Mouse (Mus musculus) hindbrain, embryonic 14.5 days (tissue): ENCODE data around the gene Suox. TPM values are rescaled to one million over a fixed set of nuclear protein-coding genes. Genes with fewer than 3 reads are reported as not detected.

ENCODE experiments used
- ATAC-seq: fragments of 200-750 bp; cut with Nextera tagmentation; 2 replicates; pipeline ENCODE4 v1.8.0; 2017; ENCODE audit warnings: moderate number of reproducible peaks, mild to moderate bottlenecking, moderate TSS enrichment, moderate library complexity; ENCODE audit not compliant: low FRiP score
- DNase-seq: peaks from one replicate; pipeline ENCODE4 v3.0.0-alpha.2; 2015; ENCODE audit warnings: low spot score
- H3K27ac ChIP-seq: fragments of 300-500 bp; sonication (generic); 2 replicates; pipeline ENCODE4 v1.5.1; 2014; ENCODE audit warnings: mild to moderate bottlenecking, moderate library complexity
- H3K27me3 ChIP-seq: fragments of 300-500 bp; sonication (generic); 2 replicates; pipeline ENCODE4 v1.6.1; 2014; ENCODE audit warnings: mild to moderate bottlenecking, low read length, mixed read lengths; ENCODE audit not compliant: control insufficient read depth, insufficient read depth
- H3K36me3 ChIP-seq: fragments of 300-500 bp; sonication (generic); replicated peaks from 2 replicates; pipeline ENCODE4 v1.6.1; 2014; ENCODE audit not compliant: control insufficient read depth, insufficient read depth
- H3K4me1 ChIP-seq: fragments of 300-500 bp; sonication (generic); replicated peaks from 2 replicates; pipeline ENCODE4 v1.6.1; 2014; ENCODE audit warnings: antibody characterized with exemption, low read length, mixed read lengths; ENCODE audit not compliant: control insufficient read depth, insufficient read depth
- H3K4me2 ChIP-seq: fragments of 300-500 bp; sonication (generic); replicated peaks from 2 replicates; pipeline ENCODE4 v1.6.1; 2014; ENCODE audit warnings: mild to moderate bottlenecking, moderate library complexity
- H3K4me3 ChIP-seq: fragments of 300-500 bp; sonication (generic); replicated peaks from 2 replicates; pipeline ENCODE4 v1.5.1; 2014; ENCODE audit warnings: mild to moderate bottlenecking, low read length
- H3K9ac ChIP-seq: fragments of 300-500 bp; sonication (generic); 2 replicates; pipeline ENCODE4 v1.6.1; 2014
- H3K9me3 ChIP-seq: fragments of 300-500 bp; sonication (generic); 2 replicates; pipeline ENCODE4 v1.6.1; 2016; ENCODE audit warnings: low read length; ENCODE audit not compliant: control insufficient read depth
- WGBS: fragments of 180-500 bp; shearing (Covaris S2); extraction: QIAGEN DNeasy Blood & Tissue Kit; methylation state at CpG from one replicate; pipeline ENCODE4 v1.1.7; 2014; 5-methylcytosine and 5-hydroxymethylcytosine counted together
- polyA plus RNA-seq: library from polyadenylated mRNA; unstranded; fragments of >200 nt; fragmentation: Nextera tagmentation; extraction: Ambion mirVana; gene quantifications from 2 replicates; pipeline ENCODE4 v1.2.1, GENCODE M21; 2014

The Suox gene
- polyA plus RNA-seq, 1 experiment from 2014 or later: 11.5 TPM

DNA sequence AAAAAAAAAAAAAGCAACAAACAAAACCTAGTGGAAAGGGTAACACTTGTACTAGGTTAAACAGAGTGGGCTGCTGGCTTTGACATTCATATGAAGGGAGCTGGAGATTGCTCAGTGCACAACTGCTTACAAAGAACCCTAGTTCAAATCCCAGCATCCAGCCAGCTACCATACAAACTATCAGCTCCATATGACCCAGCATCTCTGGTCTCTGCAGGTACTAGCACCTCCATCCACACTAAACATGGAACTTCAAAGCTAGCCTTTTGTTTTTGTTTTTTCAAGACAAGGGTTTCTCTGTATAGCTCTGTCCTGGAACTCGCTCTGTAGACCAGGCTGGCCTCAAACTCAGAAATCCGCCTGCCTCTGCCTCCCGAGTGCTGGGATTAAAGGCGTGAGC is 51.2 kb downstream of the Suox start:
- H3K27ac ChIP-seq: no peak overlapping the region
- peaks cover 6% of the 10 kb centered on the region for H3K4me1 ChIP-seq
- H3K36me3 ChIP-seq: peaks cover 29% of the 10 kb centered on the region
- H3K9me3 ChIP-seq: no peaks in the 10 kb centered on the region
- WGBS: 81% methylated on average over 4 of the region's 4 CpGs
- H3K27me3 ChIP-seq: no peaks in the 10 kb centered on the region
- ATAC-seq (no peak), DNase-seq (no peak)
- H3K4me2 ChIP-seq: no peak overlapping the region
- no peak overlapping the region for H3K4me3 ChIP-seq
- H3K9ac ChIP-seq: no peak overlapping the region

DNA sequence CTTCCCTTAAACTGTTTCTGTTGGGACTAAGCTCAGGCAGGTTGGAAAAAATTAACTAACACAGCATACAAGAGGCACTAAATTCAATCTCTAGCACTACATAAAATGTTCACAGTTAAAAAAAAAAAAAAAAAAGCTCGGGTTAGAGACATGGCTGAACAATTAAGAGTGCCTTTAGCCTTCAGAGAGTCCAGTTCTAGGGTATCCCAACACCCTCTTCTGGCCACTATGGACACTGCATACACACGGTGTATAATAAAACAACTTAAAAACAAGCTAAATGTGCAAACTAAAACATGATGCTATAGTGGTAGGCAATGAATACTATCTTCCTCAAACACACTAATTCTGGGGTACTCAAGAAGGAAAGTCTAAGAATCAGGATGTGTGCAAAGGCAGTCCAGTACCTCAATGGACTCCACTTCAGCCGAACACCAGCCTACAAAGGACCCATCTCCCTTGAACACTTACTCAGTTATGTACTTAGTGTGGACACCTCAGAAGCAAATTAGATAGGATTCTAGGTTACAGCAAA is 51.8 kb downstream of the Suox start:
- H3K36me3 ChIP-seq: peaks cover 29% of the 10 kb centered on the region
- H3K9me3 ChIP-seq: no peaks in the 10 kb centered on the region
- peaks cover 6% of the 10 kb centered on the region for H3K4me1 ChIP-seq
- H3K4me2 ChIP-seq: no peak overlapping the region
- H3K27me3 ChIP-seq: no peaks in the 10 kb centered on the region
- DNase-seq (no peak), ATAC-seq (no peak)
- H3K4me3 ChIP-seq: no peak overlapping the region
- H3K9ac ChIP-seq: no peak overlapping the region
- no peak overlapping the region for H3K27ac ChIP-seq
- WGBS: 77% methylated on average over 3 of the region's 3 CpGs

DNA sequence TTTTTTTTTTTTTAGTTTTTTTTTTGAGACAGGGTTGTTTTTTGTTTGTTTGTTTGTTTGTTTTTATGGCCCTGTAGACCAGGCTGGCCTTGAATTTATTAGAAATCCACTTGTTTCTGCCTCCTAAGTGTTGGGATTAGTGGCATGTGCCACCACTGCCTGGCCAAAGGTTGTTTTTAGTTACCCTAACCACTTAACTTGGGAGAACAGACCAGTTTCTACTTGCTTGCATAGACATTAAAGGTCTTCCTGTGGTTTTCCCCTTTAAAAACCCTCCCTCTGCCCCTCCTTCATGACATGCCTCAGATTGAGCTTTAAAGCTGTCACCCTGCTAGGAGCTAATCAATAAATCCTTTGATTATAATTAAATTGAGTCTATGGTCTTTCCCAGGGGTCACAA is 53.6 kb downstream of the Suox start:
- DNase-seq (no peak), ATAC-seq (no peak)
- Histone ChIP-seq H3K36me3 (peaks cover 27% of the 10 kb centered on the region), H3K9ac (no peak overlapping the region), H3K4me2 (no peak overlapping the region), H3K9me3 (no peaks in the 10 kb centered on the region), H3K27ac (no peak overlapping the region), H3K4me3 (no peak overlapping the region), H3K4me1 (peaks cover 2% of the 10 kb centered on the region), H3K27me3 (no peaks in the 10 kb centered on the region)

Other genes starting within 250 kb of the Suox start
- 184 and 191 TPM in 2 replicates for gene Smarcc2, start 214.8 kb downstream of the Suox start, polyA plus RNA-seq
- 825 and 884 TPM in 2 replicates for gene Myl6, start 179.9 kb downstream of the Suox start, polyA plus RNA-seq
- gene Myl6b, start 175.4 kb downstream of the Suox start, polyA plus RNA-seq: 5.8 and 6.1 TPM in 2 replicates
- 13.7 and 14.5 TPM in 2 replicates for gene Esyt1, start 148.2 kb downstream of the Suox start, polyA plus RNA-seq
- 14.5 and 16.3 TPM in 2 replicates for gene Zc3h10, start 126.3 kb downstream of the Suox start, polyA plus RNA-seq
- 2,254 and 2,846 TPM in 2 replicates for gene Rpl41, start 124.8 kb downstream of the Suox start, polyA plus RNA-seq
- gene Pa2g4, start 108.1 kb downstream of the Suox start, polyA plus RNA-seq: 129 and 149 TPM in 2 replicates
- gene Erbb3, start 84.4 kb downstream of the Suox start, polyA plus RNA-seq: 1.5 and 1.8 TPM in 2 replicates
- 450 and 573 TPM in 2 replicates for gene Rps26, start 47.3 kb downstream of the Suox start, polyA plus RNA-seq
- 17.2 and 18.1 TPM in 2 replicates for gene Ikzf4, start 28.1 kb downstream of the Suox start, polyA plus RNA-seq
- 95.6 and 109 TPM in 2 replicates for gene Rab5b, start 22.2 kb upstream of the Suox start, polyA plus RNA-seq
- 0.79 and 0.85 TPM in 2 replicates for gene Pmel, start 30.1 kb upstream of the Suox start, polyA plus RNA-seq
- gene Cdk2, start 31.0 kb upstream of the Suox start, polyA plus RNA-seq: 17.1 and 21.0 TPM in 2 replicates
- gene Dgka, start 70.8 kb upstream of the Suox start, polyA plus RNA-seq: 6.9 and 7.7 TPM in 2 replicates
- gene Pym1, start 73.8 kb upstream of the Suox start, polyA plus RNA-seq: 38.6 and 42.0 TPM in 2 replicates
- gene Mmp19, start 116.8 kb upstream of the Suox start, polyA plus RNA-seq: 0.65 and 0.80 TPM in 2 replicates
- gene Dnajc14, start 130.0 kb upstream of the Suox start, polyA plus RNA-seq: 34.6 and 35.1 TPM in 2 replicates
- gene Tmem198b, start 130.3 kb upstream of the Suox start, polyA plus RNA-seq: 13.3 and 14.8 TPM in 2 replicates
- gene Sarnp, start 143.3 kb upstream of the Suox start, polyA plus RNA-seq: 137 and 139 TPM in 2 replicates
- 27.8 and 28.4 TPM in 2 replicates for gene Ormdl2, start 147.6 kb upstream of the Suox start, polyA plus RNA-seq
- gene Gdf11, start 217.6 kb upstream of the Suox start, polyA plus RNA-seq: 5.9 and 6.7 TPM in 2 replicates
- gene Cd63, start 226.9 kb upstream of the Suox start, polyA plus RNA-seq: 215 and 239 TPM in 2 replicates
- gene Rdh5, start 248.8 kb upstream of the Suox start, polyA plus RNA-seq: 17.6 and 20.4 TPM in 2 replicates
- 228 and 269 TPM in 2 replicates for gene Bloc1s1, start 250.0 kb upstream of the Suox start, polyA plus RNA-seq